Mouse (Mus musculus): ENCODE results near the gene A430005L14Rik. TPM values are rescaled to one million over a fixed set of nuclear protein-coding genes. Genes with fewer than 3 reads are reported as not detected.
A peak's percentile ranks its signal among the peaks of the same experiment; 100 is the strongest.

A430005L14Rik gene
- polyA plus RNA-seq, 1 experiment, result 29.2 TPM

DNA sequence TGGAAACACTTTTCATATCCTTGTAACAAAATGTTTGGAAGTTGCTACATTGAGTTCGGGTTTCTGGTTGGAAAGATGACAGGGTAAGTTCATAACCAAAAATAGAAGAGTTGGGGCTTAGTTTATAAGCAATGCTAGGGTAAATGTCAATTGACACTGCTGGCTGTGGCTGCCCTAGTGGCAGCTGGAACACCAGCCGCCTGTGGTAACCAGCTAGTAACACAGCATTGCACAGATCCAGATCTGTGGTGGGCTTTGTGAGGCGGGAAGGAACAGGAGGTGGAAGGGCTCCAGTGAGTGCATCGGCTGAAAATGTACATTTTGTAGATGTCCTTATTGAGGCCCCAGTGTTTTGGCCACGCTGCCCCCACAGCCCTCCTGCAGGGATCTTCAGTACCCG, 18.7 kb downstream of the A430005L14Rik start:
- Histone ChIP-seq H3K27me3 (ENCODE audit: control insufficient read depth, insufficient read depth, insufficient read length) (no peaks in the 10 kb centered on the region), H3K79me2 (ENCODE audit: control insufficient read depth, insufficient read depth) (peaks cover 26% of the 10 kb centered on the region), H3ac (ENCODE audit: control insufficient read depth, insufficient read length) (peak overlapping the region; percentile 28), H3K4me2 (ENCODE audit: low read depth) (peak overlapping the region; percentile 82), H3K36me3 (ENCODE audit: control insufficient read depth, insufficient read depth) (peaks cover 6% of the 10 kb centered on the region), H3K4me3 (peak overlapping the region; percentile 87)
- TF ChIP-seq SRF (IDR thresholded peaks at IDR 0.05; ENCODE audit: control insufficient read depth, insufficient read length, low read depth) (no peak), MYOD1 (IDR thresholded peaks at IDR 0.05; ENCODE audit: control insufficient read depth in 1 of 3, insufficient read length in 2 of 3, low read depth in 2 of 3) (no peak), MYOG (IDR thresholded peaks at IDR 0.05; ENCODE audit: control insufficient read depth in 1 of 3, insufficient read depth in 1 of 3, insufficient read length in 2 of 3, low read depth in 2 of 3) (peak in 1 of 3 experiments; percentile 4), POLR2A (IDR thresholded peaks at IDR 0.05; ENCODE audit: insufficient read length, low read depth) (no peak)

DNA sequence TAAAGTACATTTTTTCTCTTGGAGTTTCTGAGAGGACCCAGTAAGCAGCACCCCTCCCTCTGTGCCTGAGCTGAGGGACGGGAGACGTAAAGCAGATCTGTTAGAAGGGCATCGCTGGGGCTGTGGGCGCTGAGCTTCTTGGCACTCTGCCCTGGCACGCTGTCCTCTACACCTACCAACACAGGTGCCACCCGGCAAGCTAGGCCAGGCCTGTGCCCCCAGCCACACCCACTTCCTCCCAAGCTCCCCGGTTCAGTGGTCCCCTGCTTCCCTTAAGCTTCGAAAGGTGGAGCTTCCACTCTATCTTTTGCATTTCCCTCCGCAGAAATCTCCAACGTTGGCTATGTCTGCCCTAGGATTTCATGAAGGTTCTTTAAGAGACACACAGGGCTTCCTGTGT, 22.2 kb downstream of the A430005L14Rik start:
- Histone ChIP-seq H3K36me3 (ENCODE audit: control insufficient read depth, insufficient read depth) (peaks cover 13% of the 10 kb centered on the region), H3K4me2 (ENCODE audit: low read depth) (no peak overlapping the region), H3K27me3 (ENCODE audit: control insufficient read depth, insufficient read depth, insufficient read length) (no peaks in the 10 kb centered on the region), H3ac (ENCODE audit: control insufficient read depth, insufficient read length) (no peak overlapping the region), H3K79me2 (ENCODE audit: control insufficient read depth, insufficient read depth) (peaks cover 26% of the 10 kb centered on the region), H3K4me3 (no peak overlapping the region)
- no peak for TF ChIP-seq POLR2AphosphoS2 (IDR thresholded peaks at IDR 0.05; ENCODE audit: insufficient read length, low read depth)
- no peak for TF ChIP-seq MAX (IDR thresholded peaks at IDR 0.05; ENCODE audit: low read depth)
- no peak for TF ChIP-seq REST (IDR thresholded peaks at IDR 0.05; ENCODE audit: insufficient read depth, insufficient read length)
- TF ChIP-seq MYOD1 (IDR thresholded peaks at IDR 0.05; ENCODE audit: control insufficient read depth in 1 of 3, insufficient read length in 2 of 3, low read depth in 2 of 3), result no peak
- no peak for TF ChIP-seq SRF (IDR thresholded peaks at IDR 0.05; ENCODE audit: control insufficient read depth, insufficient read length, low read depth)
- TF ChIP-seq CEBPB (IDR thresholded peaks at IDR 0.05; ENCODE audit: insufficient read depth, poor library complexity, severe bottlenecking), result no peak
- TF ChIP-seq POLR2A (IDR thresholded peaks at IDR 0.05; ENCODE audit: insufficient read length, low read depth), result no peak
- TF ChIP-seq MYOG (IDR thresholded peaks at IDR 0.05; ENCODE audit: control insufficient read depth in 1 of 3, insufficient read depth in 1 of 3, insufficient read length in 2 of 3, low read depth in 2 of 3), result no peak
- no peak for TF ChIP-seq TCF3 (IDR thresholded peaks at IDR 0.05; ENCODE audit: insufficient read length, low read depth)
- TF ChIP-seq TCF12 (IDR thresholded peaks at IDR 0.05; ENCODE audit: insufficient read depth, poor library complexity, severe bottlenecking), result no peak
- no peak for TF ChIP-seq E2F4 (IDR thresholded peaks at IDR 0.05; ENCODE audit: insufficient read depth)
- TF ChIP-seq USF1 (IDR thresholded peaks at IDR 0.05; ENCODE audit: low read depth), result no peak

DNA sequence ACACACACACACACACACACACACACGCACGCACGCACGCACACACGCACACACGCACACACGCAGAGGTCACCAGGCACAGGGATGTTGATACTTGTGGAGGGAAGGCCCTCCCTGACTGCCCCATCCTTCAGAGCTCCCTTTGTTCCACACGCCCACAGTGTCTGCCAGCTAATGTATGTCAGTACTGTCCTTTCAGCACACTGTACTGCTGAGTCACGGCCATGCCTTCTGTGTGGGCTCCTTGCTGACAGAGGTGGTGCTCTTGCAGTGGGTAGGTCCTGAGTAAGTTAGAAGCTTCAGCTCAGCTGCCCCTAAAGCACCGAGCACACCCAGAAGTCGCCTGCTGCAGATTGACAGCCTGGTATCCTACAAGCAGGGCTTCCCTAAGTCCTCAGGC, 23.4 kb downstream of the A430005L14Rik start:
- Histone ChIP-seq H3K79me2 (ENCODE audit: control insufficient read depth, insufficient read depth) (peaks cover 22% of the 10 kb centered on the region), H3ac (ENCODE audit: control insufficient read depth, insufficient read length) (no peak overlapping the region), H3K36me3 (ENCODE audit: control insufficient read depth, insufficient read depth) (peaks cover 13% of the 10 kb centered on the region), H3K4me3 (no peak overlapping the region), H3K4me2 (ENCODE audit: low read depth) (no peak overlapping the region), H3K27me3 (ENCODE audit: control insufficient read depth, insufficient read depth, insufficient read length) (no peaks in the 10 kb centered on the region)
- TF ChIP-seq MYOD1 (IDR thresholded peaks at IDR 0.05; ENCODE audit: control insufficient read depth in 1 of 3, insufficient read length in 2 of 3, low read depth in 2 of 3) (no peak), POLR2A (IDR thresholded peaks at IDR 0.05; ENCODE audit: insufficient read length, low read depth) (no peak), CEBPB (IDR thresholded peaks at IDR 0.05; ENCODE audit: insufficient read depth, poor library complexity, severe bottlenecking) (no peak), MYOG (IDR thresholded peaks at IDR 0.05; ENCODE audit: control insufficient read depth in 1 of 3, insufficient read depth in 1 of 3, insufficient read length in 2 of 3, low read depth in 2 of 3) (no peak), MAX (IDR thresholded peaks at IDR 0.05; ENCODE audit: low read depth) (no peak), REST (IDR thresholded peaks at IDR 0.05; ENCODE audit: insufficient read depth, insufficient read length) (no peak), TCF3 (IDR thresholded peaks at IDR 0.05; ENCODE audit: insufficient read length, low read depth) (no peak), TCF12 (IDR thresholded peaks at IDR 0.05; ENCODE audit: insufficient read depth, poor library complexity, severe bottlenecking) (no peak), SRF (IDR thresholded peaks at IDR 0.05; ENCODE audit: control insufficient read depth, insufficient read length, low read depth) (no peak), E2F4 (IDR thresholded peaks at IDR 0.05; ENCODE audit: insufficient read depth) (no peak), USF1 (IDR thresholded peaks at IDR 0.05; ENCODE audit: low read depth) (no peak)

DNA sequence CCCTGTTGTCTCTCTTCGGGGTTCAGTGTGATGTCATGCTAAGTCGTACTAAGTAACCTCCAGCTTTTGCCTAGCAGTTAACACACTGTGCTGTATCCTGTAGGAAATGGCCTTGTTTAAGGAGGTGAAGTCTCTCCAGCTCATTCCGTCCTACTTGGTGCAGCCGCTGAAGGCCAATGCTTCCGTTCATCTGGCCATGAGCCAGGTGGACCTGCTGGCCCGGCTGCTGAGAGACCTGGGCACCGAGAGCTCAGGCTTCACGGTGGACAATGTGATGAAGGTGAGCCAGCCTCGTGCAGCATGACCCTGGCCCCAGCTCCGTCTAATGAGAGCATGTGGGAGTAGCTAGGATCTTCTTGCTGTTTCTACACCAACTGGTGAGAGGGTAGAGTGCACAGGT, 35.7 kb downstream of the A430005L14Rik start:
- Histone ChIP-seq H3ac (ENCODE audit: control insufficient read depth, insufficient read length) (no peak overlapping the region), H3K79me2 (ENCODE audit: control insufficient read depth, insufficient read depth) (no peaks in the 10 kb centered on the region), H3K4me2 (ENCODE audit: low read depth) (no peak overlapping the region), H3K36me3 (ENCODE audit: control insufficient read depth, insufficient read depth) (peaks cover 7% of the 10 kb centered on the region), H3K4me3 (no peak overlapping the region), H3K27me3 (ENCODE audit: control insufficient read depth, insufficient read depth, insufficient read length) (no peaks in the 10 kb centered on the region)
- TF ChIP-seq REST (IDR thresholded peaks at IDR 0.05; ENCODE audit: insufficient read depth, insufficient read length) (no peak), CEBPB (IDR thresholded peaks at IDR 0.05; ENCODE audit: insufficient read depth, poor library complexity, severe bottlenecking) (no peak), USF1 (IDR thresholded peaks at IDR 0.05; ENCODE audit: low read depth) (no peak), TCF3 (IDR thresholded peaks at IDR 0.05; ENCODE audit: insufficient read length, low read depth) (no peak), POLR2AphosphoS2 (IDR thresholded peaks at IDR 0.05; ENCODE audit: insufficient read length, low read depth) (no peak), SRF (IDR thresholded peaks at IDR 0.05; ENCODE audit: control insufficient read depth, insufficient read length, low read depth) (no peak), MAX (IDR thresholded peaks at IDR 0.05; ENCODE audit: low read depth) (no peak), MYOG (IDR thresholded peaks at IDR 0.05; ENCODE audit: control insufficient read depth in 1 of 3, insufficient read depth in 1 of 3, insufficient read length in 2 of 3, low read depth in 2 of 3) (no peak), TCF12 (IDR thresholded peaks at IDR 0.05; ENCODE audit: insufficient read depth, poor library complexity, severe bottlenecking) (no peak), POLR2A (IDR thresholded peaks at IDR 0.05; ENCODE audit: insufficient read length, low read depth) (no peak), MYOD1 (IDR thresholded peaks at IDR 0.05; ENCODE audit: control insufficient read depth in 1 of 3, insufficient read length in 2 of 3, low read depth in 2 of 3) (no peak), E2F4 (IDR thresholded peaks at IDR 0.05; ENCODE audit: insufficient read depth) (no peak)

DNA sequence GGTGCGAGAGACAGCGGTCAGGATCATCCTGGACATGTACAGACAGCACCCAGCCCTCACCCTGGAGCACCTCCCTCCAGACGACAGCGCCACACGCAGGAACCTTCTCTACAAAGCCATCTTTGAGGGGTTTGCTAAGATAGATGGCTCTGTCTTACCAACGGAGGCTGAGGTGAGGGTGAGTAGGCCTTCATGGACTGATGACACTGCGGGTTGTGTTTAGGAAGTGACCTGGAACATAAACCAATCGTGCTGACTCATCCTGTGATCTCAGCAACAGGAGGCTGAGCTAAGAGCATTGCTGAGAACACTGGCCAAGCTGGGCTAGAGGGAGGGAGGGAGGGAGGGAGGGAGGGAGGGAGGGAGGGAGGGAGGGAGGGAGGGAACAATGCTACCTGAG, 36.5 kb downstream of the A430005L14Rik start:
- no peaks in the 10 kb centered on the region for H3K27me3 ChIP-seq (ENCODE audit: control insufficient read depth, insufficient read depth, insufficient read length)
- no peaks in the 10 kb centered on the region for H3K79me2 ChIP-seq (ENCODE audit: control insufficient read depth, insufficient read depth)
- H3K4me2 ChIP-seq (ENCODE audit: low read depth), result no peak overlapping the region
- no peak overlapping the region for H3ac ChIP-seq (ENCODE audit: control insufficient read depth, insufficient read length)
- peaks cover 8% of the 10 kb centered on the region for H3K36me3 ChIP-seq (ENCODE audit: control insufficient read depth, insufficient read depth)
- TF ChIP-seq TCF3 (IDR thresholded peaks at IDR 0.05; ENCODE audit: insufficient read length, low read depth) (no peak), E2F4 (IDR thresholded peaks at IDR 0.05; ENCODE audit: insufficient read depth) (no peak), POLR2AphosphoS2 (IDR thresholded peaks at IDR 0.05; ENCODE audit: insufficient read length, low read depth) (no peak), USF1 (IDR thresholded peaks at IDR 0.05; ENCODE audit: low read depth) (no peak), SRF (IDR thresholded peaks at IDR 0.05; ENCODE audit: control insufficient read depth, insufficient read length, low read depth) (no peak), REST (IDR thresholded peaks at IDR 0.05; ENCODE audit: insufficient read depth, insufficient read length) (no peak)
- no peak overlapping the region for H3K4me3 ChIP-seq

Data from myocyte (in vitro differentiated cells).